Mouse (Mus musculus): ENCODE data around the gene Gm9045.
"Not testable (repeated sequence)": the region's sequence is repeated elsewhere in the genome, so short reads cannot be mapped to it uniquely, and the experiment has no call there.

Gene Gm9045

GRCm38 (mm10) chr10:118337731-118338130 lies at the start of gene Gm9045:
Gene Gm9045, minus strand, starts transcription at chr10:118337831.
- DNase-seq, result not testable (repeated sequence)

GRCm38 (mm10) chr10:118370443-118370842 lies 32.8 kb upstream of the Gm9045 start:
- DNase-seq, result peak; percentile 68 to 85

DNA sequence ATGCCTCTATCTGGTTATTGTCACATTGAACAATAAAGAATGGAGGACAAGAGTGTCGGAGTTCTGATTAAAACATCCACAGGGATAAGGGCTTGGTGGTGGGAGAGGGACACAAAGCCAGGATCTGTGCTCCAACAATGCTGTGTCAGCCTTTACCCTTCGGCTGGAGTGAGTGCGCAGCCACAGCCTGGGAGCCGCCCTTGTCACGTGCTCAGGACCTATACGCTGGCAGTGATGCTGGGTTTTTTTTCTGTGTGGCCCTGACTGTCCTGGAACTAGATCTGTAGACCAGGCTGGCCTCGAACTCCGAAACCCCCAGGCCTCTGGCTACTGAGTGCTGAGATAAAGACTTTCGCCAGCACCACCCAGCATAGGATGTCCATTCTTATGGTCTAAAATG lies 31.9 kb upstream of the Gm9045 start:
- DNase-seq, result no peak

DNA sequence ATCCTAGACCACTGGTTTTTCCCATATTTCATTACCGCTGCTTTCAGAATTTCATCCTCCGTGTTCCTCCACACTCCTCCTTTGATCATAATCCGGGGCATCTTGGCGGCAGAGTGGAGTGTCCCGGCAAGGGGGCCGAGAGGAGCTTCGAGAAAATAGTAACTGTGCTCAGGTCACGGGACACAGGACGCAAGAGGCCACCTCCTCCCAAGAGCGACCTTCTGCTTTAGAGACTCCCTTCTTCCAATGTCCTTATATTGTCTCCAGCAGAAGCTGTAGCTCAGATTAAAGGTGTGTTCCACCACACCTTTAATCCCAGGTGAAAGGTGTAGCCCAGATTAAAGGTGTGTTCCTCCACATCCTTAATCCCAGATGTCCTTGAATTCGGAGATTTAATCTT lies 16.4 kb upstream of the Gm9045 start, which contains the start of gene Gm9049:
TSS of gene Gm9049 (minus strand) at position 101 of the 400 bp plus-strand sequence.
- DNase-seq, result not testable (repeated sequence)

- not testable (repeated sequence) for DNase-seq
Observed at GRCm38 (mm10) chr10:118348579-118348978, 10.9 kb upstream of the Gm9045 start, which contains the start of gene Gm9048. Gene Gm9048, minus strand, starts transcription at chr10:118348679.

DNA sequence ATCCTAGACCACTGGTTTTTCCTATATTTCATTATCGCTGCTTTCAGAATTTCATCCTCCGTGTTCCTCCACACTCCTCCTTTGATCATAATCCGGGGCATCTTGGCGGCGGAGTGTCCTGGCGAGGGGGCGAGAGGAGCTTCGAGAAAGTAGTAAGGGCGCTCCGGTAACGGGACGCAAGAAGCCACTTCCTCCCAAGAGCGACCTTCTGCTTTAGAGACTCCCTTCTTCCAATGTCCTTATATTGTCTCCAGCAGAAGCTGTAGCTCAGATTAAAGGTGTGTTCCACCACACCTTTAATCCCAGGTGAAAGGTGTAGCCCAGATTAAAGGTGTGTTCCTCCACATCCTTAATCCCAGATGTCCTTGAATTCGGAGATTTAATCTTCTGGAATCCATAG lies 5.5 kb upstream of the Gm9045 start, which contains the start of gene Gm9046:
TSS of gene Gm9046 (minus strand) at position 101 of the 400 bp plus-strand sequence.
- DNase-seq, result not testable (repeated sequence)

GRCm38 (mm10) chr10:118332308-118332707 lies 5.3 kb downstream of the Gm9045 start, which contains the start of gene Gm9044:
Gene Gm9044, minus strand, starts transcription at chr10:118332408.
- DNase-seq, result not testable (repeated sequence)

DNA sequence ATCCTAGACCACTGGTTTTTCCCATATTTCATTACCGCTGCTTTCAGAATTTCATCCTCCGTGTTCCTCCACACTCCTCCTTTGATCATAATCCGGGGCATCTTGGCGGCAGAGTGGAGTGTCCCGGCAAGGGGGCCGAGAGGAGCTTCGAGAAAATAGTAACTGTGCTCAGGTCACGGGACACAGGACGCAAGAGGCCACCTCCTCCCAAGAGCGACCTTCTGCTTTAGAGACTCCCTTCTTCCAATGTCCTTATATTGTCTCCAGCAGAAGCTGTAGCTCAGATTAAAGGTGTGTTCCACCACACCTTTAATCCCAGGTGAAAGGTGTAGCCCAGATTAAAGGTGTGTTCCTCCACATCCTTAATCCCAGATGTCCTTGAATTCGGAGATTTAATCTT lies 10.8 kb downstream of the Gm9045 start, which contains the start of gene Gm9040:
TSS of gene Gm9040 (minus strand) at position 101 of the 400 bp plus-strand sequence.
- not testable (repeated sequence) for DNase-seq

DNA sequence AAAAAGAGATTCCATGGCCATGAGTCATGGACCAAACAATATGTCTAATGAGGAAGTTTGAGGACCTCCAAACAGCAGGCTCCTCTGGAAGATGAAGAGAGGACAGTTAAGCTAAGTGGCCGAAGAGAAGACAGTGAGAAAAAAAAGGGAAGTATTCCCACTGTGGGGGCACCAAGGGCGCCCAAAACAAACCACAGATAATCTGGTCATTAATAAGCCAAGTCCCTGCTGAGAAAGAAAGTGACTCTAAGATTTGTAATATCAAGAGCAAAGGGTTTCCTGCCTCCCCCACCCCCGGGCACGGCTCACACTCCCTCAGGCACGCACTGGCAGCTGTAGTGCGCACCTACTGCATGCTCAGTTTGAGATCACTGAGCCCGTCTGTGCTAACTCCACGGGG lies 18.6 kb downstream of the Gm9045 start:
- DNase-seq, result no peak

DNA sequence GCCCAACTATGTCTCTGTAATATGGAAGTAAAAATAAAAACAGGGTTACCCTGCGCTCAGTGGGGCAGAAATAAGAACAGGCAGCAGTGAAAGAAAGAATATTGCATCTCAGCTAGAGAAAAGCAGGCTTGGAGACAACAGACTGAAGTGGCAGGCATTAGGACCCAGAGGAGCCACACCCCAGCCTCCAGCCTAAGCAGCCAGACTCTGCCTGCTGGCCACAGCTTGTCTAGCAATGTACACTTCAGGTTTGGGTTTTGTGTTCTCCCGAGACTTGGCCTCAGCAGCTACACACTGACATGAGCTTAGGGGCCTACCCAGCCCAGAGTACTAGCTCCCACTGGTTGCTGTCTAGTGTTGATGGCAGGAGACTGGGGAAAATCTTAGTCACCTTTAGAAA lies 35.5 kb downstream of the Gm9045 start:
- not testable (repeated sequence) for DNase-seq

DNA sequence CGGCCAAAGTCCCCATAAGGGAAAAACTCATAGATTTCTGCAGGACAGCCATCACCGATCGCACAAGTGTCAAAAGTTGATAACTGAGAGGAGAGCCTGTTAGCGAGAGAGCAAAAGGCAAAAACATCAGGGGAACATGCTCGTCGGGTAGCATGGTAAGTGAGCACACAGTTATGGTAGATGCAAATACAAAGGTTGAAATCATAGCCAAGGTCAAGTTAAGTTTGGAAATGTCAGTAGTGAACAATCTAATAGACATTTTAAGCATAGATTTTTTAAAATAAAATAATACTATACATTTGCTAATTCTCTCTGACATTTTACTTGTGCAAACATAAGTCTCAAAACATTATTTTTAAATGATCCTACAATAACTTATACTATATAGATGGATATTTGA lies 42.7 kb downstream of the Gm9045 start, which contains the start of gene Iltifb:
TSS of gene Iltifb (minus strand) at position 101 of the 400 bp plus-strand sequence.
- no peak for DNase-seq
